Mouse (Mus musculus): Measurements from ENCODE around the gene Ascc3. TPM values are rescaled to one million over a fixed set of nuclear protein-coding genes. Genes with fewer than 3 reads are reported as not detected.

The Ascc3 gene
- 17.4 and 20.6 TPM in 2 replicates for polyA plus RNA-seq (2014; fragmentation: Nextera tagmentation; extraction: Ambion mirVana)

DNA sequence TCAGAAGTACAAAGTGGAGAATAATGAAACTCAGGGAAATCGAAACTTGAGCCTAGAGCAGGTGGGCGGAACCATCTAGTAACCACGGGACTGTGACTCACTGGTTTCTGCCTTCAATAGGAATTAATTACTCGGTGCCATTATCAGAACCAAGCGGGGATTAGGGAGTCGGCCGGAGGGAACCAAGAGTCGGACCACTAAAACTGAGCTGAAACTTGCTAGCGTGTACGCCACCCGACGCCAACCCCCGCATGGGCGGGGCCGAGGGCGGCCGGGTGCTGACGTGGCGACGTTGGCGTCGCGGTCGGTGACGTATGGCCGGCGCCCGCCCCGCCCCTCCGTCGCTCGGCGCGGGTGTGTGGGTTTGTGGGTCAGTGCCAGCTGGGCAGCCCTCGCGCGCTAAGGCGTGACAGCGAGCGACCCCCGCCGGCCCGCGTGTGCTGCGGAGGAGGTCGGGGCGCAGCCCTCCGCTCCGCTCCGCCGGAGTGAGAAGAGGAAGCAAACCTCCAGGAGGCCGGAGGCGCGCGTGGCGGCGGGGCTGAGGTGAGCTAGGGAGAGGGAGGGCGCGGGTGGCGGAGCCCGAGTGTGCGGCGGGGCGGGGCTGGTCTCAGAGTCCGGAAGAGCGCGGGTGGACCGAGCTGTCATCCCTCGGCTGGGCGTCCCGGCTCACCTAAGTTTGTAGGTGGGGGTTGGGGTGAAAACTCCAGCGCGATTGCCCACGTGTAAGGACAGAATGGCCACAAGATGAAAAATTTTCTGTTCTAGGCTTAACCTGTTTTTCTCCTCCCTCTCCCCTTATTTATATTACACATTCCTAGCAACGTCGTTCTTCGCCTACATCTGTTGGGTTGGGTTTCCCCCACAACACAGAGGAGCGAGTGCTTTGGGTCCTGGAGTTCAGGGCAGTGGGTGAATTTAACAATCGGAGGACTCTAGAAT is at the start of gene Ascc3:
Gene Ascc3 (plus strand): TSS at position 315 of the 939 bp plus-strand sequence.
- peak within 1 kb of the TSS; percentile 79 for H3K9ac ChIP-seq (ENCODE audit: low read length)
- no peaks in the 10 kb centered on the region for H3K9me3 ChIP-seq (ENCODE audit: control insufficient read depth, low read length)
- H3K4me3 ChIP-seq (ENCODE audit: low read depth, low read length) = peak within 1 kb of the TSS; percentile 77
- DNase-seq (ENCODE audit: low spot score, missing footprints) (peak; percentile 99), ATAC-seq (ENCODE audit: low FRiP score) (peak; percentile 100)
- H3K27ac ChIP-seq (ENCODE audit: low read depth, low read length) = peak within 1 kb of the TSS; percentile 68; the same call in 1 of the 2 replicates
- no peaks in the 10 kb centered on the region for H3K27me3 ChIP-seq (ENCODE audit: control insufficient read depth, insufficient read depth, low read length)
- H3K4me2 ChIP-seq = peak within 1 kb of the TSS; percentile 61
- H3K36me3 ChIP-seq (ENCODE audit: control insufficient read depth, insufficient read depth, low read length) = no peaks in the 10 kb centered on the region
- under 1% methylated on average over 79 of the region's 79 CpGs for WGBS
- H3K4me1 ChIP-seq (ENCODE audit: control insufficient read depth, insufficient read depth, low read length) = no peaks in the 10 kb centered on the region

DNA sequence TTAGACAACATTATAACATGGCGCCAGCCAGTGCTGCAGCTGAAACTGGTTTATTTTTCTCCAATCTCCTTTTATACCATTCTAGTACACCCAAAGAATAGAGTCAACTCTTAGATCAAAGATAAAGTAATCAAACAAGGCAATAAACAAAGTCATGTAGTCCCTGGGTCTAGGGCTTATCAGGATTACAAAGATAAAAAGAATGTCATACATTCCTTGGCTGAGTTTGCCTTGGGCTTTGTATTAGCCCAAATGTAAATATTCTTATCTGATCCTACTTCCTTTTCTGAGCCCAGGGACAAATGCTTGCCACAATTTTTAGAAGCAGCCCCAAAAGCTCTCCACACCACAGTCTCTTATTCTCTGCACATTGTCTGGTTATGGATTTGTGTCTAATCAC is 7.7 kb upstream of the Ascc3 start:
- no peak for DNase-seq (ENCODE audit: low spot score, missing footprints)
- Histone ChIP-seq H3K4me3 (ENCODE audit: low read depth, low read length) (no peak overlapping the region), H3K27ac (ENCODE audit: low read depth, low read length) (no peak overlapping the region), H3K9me3 (ENCODE audit: control insufficient read depth, low read length) (no peaks in the 10 kb centered on the region), H3K27me3 (ENCODE audit: control insufficient read depth, insufficient read depth, low read length) (no peaks in the 10 kb centered on the region), H3K36me3 (ENCODE audit: control insufficient read depth, insufficient read depth, low read length) (no peaks in the 10 kb centered on the region), H3K9ac (ENCODE audit: low read length) (no peak overlapping the region), H3K4me1 (ENCODE audit: control insufficient read depth, insufficient read depth, low read length) (no peaks in the 10 kb centered on the region), H3K4me2 (no peak overlapping the region)
- ATAC-seq (ENCODE audit: low FRiP score) = no peak
- 79% methylated on average over 1 of the region's 1 CpGs for WGBS

DNA sequence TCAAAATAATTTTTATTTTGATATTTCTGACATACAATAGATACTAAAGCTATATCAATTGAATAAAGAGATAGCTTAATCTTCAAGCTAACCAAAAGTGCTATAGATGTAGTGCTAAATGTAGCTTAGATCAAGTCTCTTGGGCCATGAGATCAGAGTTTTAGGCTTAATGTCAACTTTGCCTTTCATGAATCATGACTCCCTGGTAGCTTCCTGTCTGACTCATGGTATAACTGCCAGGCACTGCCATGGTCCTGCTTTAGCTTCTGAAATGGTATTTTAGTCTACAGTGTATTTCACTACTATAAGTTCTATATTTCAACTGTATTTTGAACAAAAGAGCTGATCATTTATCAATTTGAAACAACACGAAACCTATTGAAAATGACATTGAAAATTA is 5.9 kb upstream of the Ascc3 start:
- DNase-seq (ENCODE audit: low spot score, missing footprints) (no peak), ATAC-seq (ENCODE audit: low FRiP score) (no peak)
- H3K4me2 ChIP-seq = no peak overlapping the region
- H3K9ac ChIP-seq (ENCODE audit: low read length) = no peak overlapping the region
- H3K27ac ChIP-seq (ENCODE audit: low read depth, low read length) = no peak overlapping the region
- no peak overlapping the region for H3K4me3 ChIP-seq (ENCODE audit: low read depth, low read length)
- no peaks in the 10 kb centered on the region for H3K9me3 ChIP-seq (ENCODE audit: control insufficient read depth, low read length)
- no peaks in the 10 kb centered on the region for H3K27me3 ChIP-seq (ENCODE audit: control insufficient read depth, insufficient read depth, low read length)
- 80% methylated on average over 1 of the region's 1 CpGs for WGBS
- no peaks in the 10 kb centered on the region for H3K4me1 ChIP-seq (ENCODE audit: control insufficient read depth, insufficient read depth, low read length)
- no peaks in the 10 kb centered on the region for H3K36me3 ChIP-seq (ENCODE audit: control insufficient read depth, insufficient read depth, low read length)

GRCm38 (mm10) chr10:50593371-50593770 is 902 bp downstream of the Ascc3 start:
- no peaks in the 10 kb centered on the region for H3K36me3 ChIP-seq (ENCODE audit: control insufficient read depth, insufficient read depth, low read length)
- ATAC-seq (ENCODE audit: low FRiP score) (no peak), DNase-seq (ENCODE audit: low spot score, missing footprints) (no peak)
- no peak overlapping the region for H3K27ac ChIP-seq (ENCODE audit: low read depth, low read length)
- H3K4me3 ChIP-seq (ENCODE audit: low read depth, low read length) = peak overlapping the region; percentile 77
- H3K27me3 ChIP-seq (ENCODE audit: control insufficient read depth, insufficient read depth, low read length) = no peaks in the 10 kb centered on the region
- peak overlapping the region; percentile 79; the same call in 1 of the 2 replicates for H3K9ac ChIP-seq (ENCODE audit: low read length)
- H3K4me2 ChIP-seq = peak overlapping the region; percentile 61
- WGBS = 74% methylated on average over 12 of the region's 12 CpGs
- no peaks in the 10 kb centered on the region for H3K9me3 ChIP-seq (ENCODE audit: control insufficient read depth, low read length)
- no peaks in the 10 kb centered on the region for H3K4me1 ChIP-seq (ENCODE audit: control insufficient read depth, insufficient read depth, low read length)

DNA sequence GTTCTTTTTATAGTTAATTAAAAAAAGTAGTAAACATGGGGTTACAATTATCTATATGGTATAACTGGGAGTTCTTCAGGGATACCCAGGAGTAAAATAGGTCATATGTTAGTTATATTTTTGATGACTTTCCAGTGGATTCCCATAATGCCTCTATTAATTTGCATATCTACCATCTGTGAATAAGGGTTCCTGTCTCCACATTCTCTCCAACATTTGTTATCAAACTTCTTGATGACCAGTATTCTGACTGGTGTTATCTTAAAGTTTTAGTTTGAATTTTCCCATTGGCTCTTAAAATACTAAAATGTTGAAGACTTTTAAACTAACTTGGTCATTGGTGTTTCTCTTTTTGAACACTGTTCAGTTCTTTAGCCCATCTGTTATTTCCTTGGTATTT is 2.9 kb downstream of the Ascc3 start:
- Histone ChIP-seq H3K4me3 (ENCODE audit: low read depth, low read length) (no peak overlapping the region), H3K4me1 (ENCODE audit: control insufficient read depth, insufficient read depth, low read length) (no peaks in the 10 kb centered on the region), H3K27ac (ENCODE audit: low read depth, low read length) (no peak overlapping the region), H3K4me2 (no peak overlapping the region), H3K9me3 (ENCODE audit: control insufficient read depth, low read length) (no peaks in the 10 kb centered on the region), H3K36me3 (ENCODE audit: control insufficient read depth, insufficient read depth, low read length) (no peaks in the 10 kb centered on the region), H3K27me3 (ENCODE audit: control insufficient read depth, insufficient read depth, low read length) (no peaks in the 10 kb centered on the region), H3K9ac (ENCODE audit: low read length) (no peak overlapping the region)
- DNase-seq (ENCODE audit: low spot score, missing footprints) = no peak
- ATAC-seq (ENCODE audit: low FRiP score) = no peak

DNA sequence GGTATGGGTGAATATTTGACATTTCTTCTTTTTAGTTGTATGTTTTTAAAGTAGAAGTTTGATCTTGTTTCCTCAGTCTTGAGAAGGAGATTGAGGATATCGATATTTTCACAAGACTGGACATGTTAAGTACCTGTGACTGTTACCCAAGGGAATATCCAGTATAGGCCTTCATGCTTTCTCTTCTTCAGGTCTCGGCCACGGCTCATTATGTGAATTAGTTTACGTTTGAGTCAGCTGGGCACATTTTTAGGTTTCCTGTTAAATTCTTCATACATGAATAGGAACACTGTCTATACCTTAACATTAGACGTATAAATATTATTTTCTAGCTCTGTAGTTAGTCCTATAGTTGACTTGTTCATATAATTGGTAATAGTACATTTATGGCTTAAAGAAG is 12.4 kb downstream of the Ascc3 start:
- no peaks in the 10 kb centered on the region for H3K36me3 ChIP-seq (ENCODE audit: control insufficient read depth, insufficient read depth, low read length)
- no peak overlapping the region for H3K4me2 ChIP-seq
- H3K4me3 ChIP-seq (ENCODE audit: low read depth, low read length) = no peak overlapping the region
- no peak overlapping the region for H3K27ac ChIP-seq (ENCODE audit: low read depth, low read length)
- no peak overlapping the region for H3K9ac ChIP-seq (ENCODE audit: low read length)
- no peaks in the 10 kb centered on the region for H3K9me3 ChIP-seq (ENCODE audit: control insufficient read depth, low read length)
- no peak for ATAC-seq (ENCODE audit: low FRiP score)
- no peaks in the 10 kb centered on the region for H3K4me1 ChIP-seq (ENCODE audit: control insufficient read depth, insufficient read depth, low read length)
- DNase-seq (ENCODE audit: low spot score, missing footprints) = no peak
- 95% methylated on average over 5 of the region's 5 CpGs for WGBS
- H3K27me3 ChIP-seq (ENCODE audit: control insufficient read depth, insufficient read depth, low read length) = no peaks in the 10 kb centered on the region

DNA sequence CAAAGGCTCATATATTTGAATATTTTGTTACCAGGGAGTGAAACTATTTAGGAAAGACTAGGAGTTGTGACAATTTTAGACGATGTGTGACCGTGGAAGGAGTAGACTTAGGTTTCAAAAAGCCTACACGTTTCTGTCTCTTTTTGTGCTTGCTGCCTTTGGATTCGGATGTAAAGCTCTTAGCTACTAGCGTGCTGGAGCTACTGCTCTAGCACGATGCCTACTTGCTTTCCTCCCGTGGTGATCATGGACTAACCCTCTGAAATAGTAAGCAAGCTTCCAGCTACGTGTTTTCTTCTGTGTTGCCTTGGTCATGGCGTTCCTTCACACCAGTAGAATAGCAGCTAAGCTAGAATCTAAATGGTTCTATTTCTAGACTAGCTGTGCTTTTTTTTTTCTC is 21.4 kb downstream of the Ascc3 start:
- Histone ChIP-seq H3K27me3 (ENCODE audit: control insufficient read depth, insufficient read depth, low read length) (no peaks in the 10 kb centered on the region), H3K36me3 (ENCODE audit: control insufficient read depth, insufficient read depth, low read length) (no peaks in the 10 kb centered on the region), H3K4me2 (no peak overlapping the region), H3K9me3 (ENCODE audit: control insufficient read depth, low read length) (no peaks in the 10 kb centered on the region), H3K4me3 (ENCODE audit: low read depth, low read length) (no peak overlapping the region), H3K27ac (ENCODE audit: low read depth, low read length) (no peak overlapping the region), H3K9ac (ENCODE audit: low read length) (no peak overlapping the region), H3K4me1 (ENCODE audit: control insufficient read depth, insufficient read depth, low read length) (no peaks in the 10 kb centered on the region)
- 94% methylated on average over 9 of the region's 9 CpGs for WGBS
- no peak for ATAC-seq (ENCODE audit: low FRiP score)
- DNase-seq (ENCODE audit: low spot score, missing footprints) = no peak

DNA sequence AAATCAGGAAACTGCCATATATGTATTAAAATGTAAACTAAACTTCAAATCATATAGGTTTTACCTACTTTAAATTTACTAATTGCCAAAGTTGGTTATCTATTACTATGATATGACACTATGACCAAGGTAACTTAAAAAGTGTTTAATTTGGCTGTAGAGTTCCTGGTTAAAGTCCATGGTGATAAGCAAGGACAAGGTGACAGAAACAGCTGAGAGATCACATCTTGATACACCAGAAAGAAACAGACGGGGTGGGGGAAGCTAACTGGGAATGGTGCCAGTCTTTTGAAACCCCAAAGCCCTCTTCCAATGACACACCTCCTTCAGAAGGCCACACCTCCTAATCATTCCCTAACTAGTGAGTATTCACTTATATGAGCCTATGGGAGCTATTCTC is 33.4 kb downstream of the Ascc3 start:
- no peak for ATAC-seq (ENCODE audit: low FRiP score)
- H3K9me3 ChIP-seq (ENCODE audit: control insufficient read depth, low read length) = peaks cover 5% of the 10 kb centered on the region; the same call in 1 of the 2 replicates
- DNase-seq (ENCODE audit: low spot score, missing footprints) = no peak

GRCm38 (mm10) chr10:50639607-50640006 is 47.1 kb downstream of the Ascc3 start:
- no peak for ATAC-seq (ENCODE audit: low FRiP score)
- no peak overlapping the region for H3K9ac ChIP-seq (ENCODE audit: low read length)
- DNase-seq (ENCODE audit: low spot score, missing footprints) = no peak
- no peaks in the 10 kb centered on the region for H3K36me3 ChIP-seq (ENCODE audit: control insufficient read depth, insufficient read depth, low read length)
- WGBS = 60% methylated on average over 1 of the region's 1 CpGs
- no peak overlapping the region for H3K4me3 ChIP-seq (ENCODE audit: low read depth, low read length)
- no peaks in the 10 kb centered on the region for H3K4me1 ChIP-seq (ENCODE audit: control insufficient read depth, insufficient read depth, low read length)
- H3K27me3 ChIP-seq (ENCODE audit: control insufficient read depth, insufficient read depth, low read length) = no peaks in the 10 kb centered on the region
- H3K4me2 ChIP-seq = no peak overlapping the region
- H3K9me3 ChIP-seq (ENCODE audit: control insufficient read depth, low read length) = no peaks in the 10 kb centered on the region
- H3K27ac ChIP-seq (ENCODE audit: low read depth, low read length) = no peak overlapping the region

More for the DNA sequence above, 33.4 kb downstream of the Ascc3 start:
- no peaks in the 10 kb centered on the region for H3K4me1 ChIP-seq (ENCODE audit: control insufficient read depth, insufficient read depth, low read length)
- H3K4me2 ChIP-seq = no peak overlapping the region
- WGBS = 81% methylated on average over 1 of the region's 1 CpGs
- no peak overlapping the region for H3K27ac ChIP-seq (ENCODE audit: low read depth, low read length)
- H3K27me3 ChIP-seq (ENCODE audit: control insufficient read depth, insufficient read depth, low read length) = no peaks in the 10 kb centered on the region
- no peak overlapping the region for H3K9ac ChIP-seq (ENCODE audit: low read length)
- peaks cover 4% of the 10 kb centered on the region; the same call in 1 of the 2 replicates for H3K36me3 ChIP-seq (ENCODE audit: control insufficient read depth, insufficient read depth, low read length)
- H3K4me3 ChIP-seq (ENCODE audit: low read depth, low read length) = no peak overlapping the region

Data from midbrain, embryonic 11.5 days (tissue).